Mouse (Mus musculus): ENCODE data around the gene Tmem19. TPM values are rescaled to one million over a fixed set of nuclear protein-coding genes. Genes with fewer than 3 reads are reported as not detected.
"Not testable (repeated sequence)": the region's sequence is repeated elsewhere in the genome, so short reads cannot be mapped to it uniquely, and the experiment has no call there.

Gene Tmem19
- total RNA-seq, 2 experiments from 2014 or later, result 49.8 to 52.0 TPM

DNA sequence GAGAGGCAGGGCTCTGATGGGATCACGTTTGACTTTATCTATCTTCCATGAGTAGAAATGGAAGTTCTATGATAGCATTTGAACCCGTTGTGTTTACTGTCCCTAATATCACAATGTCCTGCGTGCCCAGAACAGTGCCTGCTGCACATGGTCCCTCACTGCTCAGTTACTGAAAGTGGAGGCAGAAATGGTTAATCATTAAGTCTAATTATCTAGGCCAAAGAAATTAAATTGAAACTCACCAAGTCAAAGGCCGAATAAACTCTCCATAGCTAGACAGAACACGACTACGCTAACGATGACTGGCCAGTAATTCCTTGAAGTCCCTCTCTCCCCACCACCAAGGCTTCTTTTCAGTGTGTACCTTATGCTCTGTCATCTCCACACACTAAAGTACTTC is 12.8 kb downstream of the Tmem19 start:
- no peak for DNase-seq (ENCODE audit: low spot score in 2 of 2)

DNA sequence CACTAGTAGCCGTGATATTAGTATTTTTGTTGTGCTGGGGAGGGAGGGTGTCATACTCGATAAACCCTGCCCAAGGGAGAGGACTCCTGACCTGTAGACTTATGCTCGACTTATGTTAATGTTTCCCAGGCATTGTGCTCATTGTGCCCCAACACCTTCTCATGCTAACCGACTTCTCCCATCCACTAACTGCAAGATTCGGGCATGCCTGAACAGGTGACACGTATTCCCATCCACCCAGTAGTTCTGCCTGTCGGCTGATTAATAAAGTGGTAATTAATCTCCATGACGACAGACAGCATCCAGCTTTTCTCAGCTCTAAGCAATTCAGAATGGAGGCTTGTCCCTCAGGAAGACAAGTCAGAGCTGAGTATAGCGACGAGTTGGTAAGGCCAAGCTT is 13.3 kb downstream of the Tmem19 start:
- no peak for DNase-seq (ENCODE audit: low spot score in 2 of 2)

DNA sequence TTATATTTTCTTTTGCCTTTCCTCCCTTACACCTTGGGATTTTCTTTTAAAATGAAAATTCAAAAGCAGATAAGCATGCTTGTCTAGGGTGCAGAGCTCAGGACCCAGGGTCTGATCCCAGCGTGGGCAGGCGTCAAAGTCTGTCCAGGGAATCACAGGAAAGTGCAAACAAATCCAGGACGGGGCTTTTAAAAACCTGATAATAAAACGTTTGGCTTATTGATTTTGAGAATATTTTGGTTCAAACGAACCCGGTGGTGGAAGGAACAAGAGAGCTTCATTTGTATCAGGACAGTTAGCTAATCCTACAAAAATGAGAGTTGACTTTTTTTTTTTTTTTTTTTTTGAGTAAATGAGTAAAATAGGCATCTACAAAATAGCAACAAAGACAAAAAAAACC is 14.2 kb downstream of the Tmem19 start:
- no peak for DNase-seq (ENCODE audit: low spot score in 2 of 2)

DNA sequence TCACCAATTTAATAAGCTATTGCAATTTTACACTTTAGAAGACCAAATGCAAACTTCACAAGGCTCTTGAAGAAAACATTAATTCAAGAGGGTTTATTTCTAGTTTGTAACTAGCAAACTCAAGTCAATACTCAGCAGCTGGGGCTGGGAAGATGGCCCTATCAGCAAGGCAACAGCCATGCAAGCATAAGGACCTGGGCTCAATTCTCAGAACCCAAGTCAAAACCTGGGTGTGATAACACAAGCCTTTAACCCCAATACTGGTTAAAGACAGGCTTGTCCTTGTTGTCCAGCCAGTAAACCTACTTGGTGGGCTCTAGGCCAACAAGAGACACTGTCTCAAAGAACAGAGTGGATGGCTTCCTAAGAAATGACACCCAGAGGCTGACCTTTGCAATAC is 15.9 kb downstream of the Tmem19 start:
- DNase-seq (ENCODE audit: low spot score in 2 of 2), result no peak

DNA sequence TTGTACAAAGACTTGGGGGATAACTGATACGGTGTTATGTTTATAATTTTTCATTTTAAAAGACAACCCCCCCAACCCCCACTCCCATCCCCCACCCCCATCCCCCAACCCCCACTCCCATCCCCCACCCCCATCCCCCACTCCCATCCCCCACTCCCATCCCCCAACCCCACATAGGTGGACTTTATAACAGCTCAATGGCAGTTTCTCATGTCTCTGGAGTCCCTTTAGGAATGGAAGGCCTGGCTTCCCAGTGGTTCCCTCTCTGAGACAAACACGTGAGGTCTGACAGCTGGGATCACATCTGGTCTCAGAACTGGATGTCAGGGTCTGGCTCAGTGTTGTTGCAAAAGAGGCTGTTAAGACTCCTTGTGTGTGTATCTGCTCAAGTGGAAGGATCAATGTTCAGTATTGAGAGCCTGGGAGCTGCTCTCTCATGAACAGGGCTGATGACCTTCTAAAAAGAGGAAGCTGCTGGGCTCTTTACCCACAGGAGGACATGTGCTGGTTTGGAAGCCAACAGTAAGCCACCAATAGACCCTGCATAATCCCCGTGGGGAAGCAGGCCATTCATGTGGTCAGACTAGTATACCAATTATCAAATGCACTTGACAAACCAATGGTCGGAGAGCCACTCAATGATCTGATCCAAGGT is 19.4 kb downstream of the Tmem19 start:
- no peak for DNase-seq (ENCODE audit: low spot score in 2 of 2)

DNA sequence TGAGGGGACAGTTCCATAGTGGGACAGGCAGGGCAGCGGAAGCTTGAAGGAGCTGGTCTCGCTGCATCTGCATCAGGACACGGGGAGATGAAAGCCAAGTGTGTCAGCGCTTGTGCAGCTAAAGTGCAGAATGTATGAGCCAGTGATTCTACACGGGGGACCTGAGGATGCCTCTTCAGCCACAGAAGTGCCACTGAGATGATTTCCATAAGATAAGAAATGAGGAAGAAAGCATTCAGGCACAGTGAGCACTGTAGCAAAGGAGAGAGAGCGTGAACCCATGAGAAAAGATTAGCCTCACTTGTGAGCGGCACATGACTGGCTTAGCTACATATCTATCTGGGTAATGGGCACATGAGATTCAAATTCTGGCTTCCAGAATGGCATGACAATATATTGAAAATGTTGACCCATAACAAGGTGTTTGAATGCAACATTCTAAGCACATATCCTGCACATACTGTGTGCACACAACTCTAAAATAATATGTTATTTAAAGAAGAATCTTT is 22.4 kb downstream of the Tmem19 start:
- no peak for DNase-seq (ENCODE audit: low spot score in 2 of 2)

DNA sequence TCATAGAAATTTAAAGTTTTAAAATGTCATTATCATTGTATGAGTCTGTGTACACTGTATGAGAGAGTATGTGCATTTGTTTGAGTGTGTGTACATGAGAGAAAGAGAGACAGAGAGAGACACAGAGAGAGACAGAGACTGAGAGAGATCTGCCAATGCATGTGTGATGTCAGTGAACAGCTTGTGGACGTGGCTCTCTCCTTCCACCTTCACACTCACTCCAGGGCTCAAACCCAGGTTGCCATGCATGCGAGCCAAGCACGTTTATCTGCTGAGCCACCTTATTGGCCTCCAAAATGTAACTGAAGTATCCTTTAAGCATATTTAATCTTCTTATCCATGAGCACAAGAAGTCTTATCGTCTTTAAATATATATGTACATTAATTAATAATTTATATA is 25.4 kb downstream of the Tmem19 start:
- no peak for DNase-seq (ENCODE audit: low spot score in 2 of 2)

DNA sequence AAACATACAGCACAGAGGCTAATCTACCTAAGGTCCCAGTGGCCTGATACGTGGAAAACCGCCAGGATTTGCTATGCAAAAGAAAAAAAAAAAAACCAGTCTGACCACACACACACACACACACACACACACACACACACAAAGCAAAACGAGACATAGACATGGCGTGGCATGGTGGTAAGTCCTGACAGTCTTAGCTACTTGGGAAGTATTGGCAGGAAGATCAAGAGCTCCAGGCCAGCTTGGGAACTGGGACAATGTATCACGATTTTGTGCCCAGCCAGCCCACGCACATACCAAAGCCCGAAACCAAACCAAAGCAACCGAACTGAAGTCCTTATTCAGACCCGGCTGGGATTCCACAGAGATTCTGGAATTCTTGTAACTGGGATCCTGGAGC is 28.8 kb downstream of the Tmem19 start:
- no peak for DNase-seq (ENCODE audit: low spot score in 2 of 2)

DNA sequence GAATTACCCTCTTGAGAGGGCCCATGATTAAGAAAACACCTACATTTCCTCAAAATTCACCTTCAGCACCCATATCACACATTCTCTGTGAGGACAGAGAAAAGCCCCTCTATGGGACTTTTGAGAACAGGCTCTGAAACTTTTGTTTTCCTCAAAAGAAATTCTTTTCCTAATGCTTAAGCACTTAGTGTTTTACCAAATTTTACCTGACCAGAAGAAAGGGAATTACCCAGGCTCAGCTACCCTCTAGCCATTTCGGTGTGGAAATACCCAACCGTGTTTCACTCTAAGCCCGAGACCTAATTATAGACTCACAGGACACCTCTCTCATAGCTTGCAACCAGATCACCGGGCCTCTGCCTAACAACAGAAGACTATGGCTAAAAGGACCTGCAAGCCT is 29.3 kb downstream of the Tmem19 start:
- no peak for DNase-seq (ENCODE audit: low spot score in 2 of 2)

DNA sequence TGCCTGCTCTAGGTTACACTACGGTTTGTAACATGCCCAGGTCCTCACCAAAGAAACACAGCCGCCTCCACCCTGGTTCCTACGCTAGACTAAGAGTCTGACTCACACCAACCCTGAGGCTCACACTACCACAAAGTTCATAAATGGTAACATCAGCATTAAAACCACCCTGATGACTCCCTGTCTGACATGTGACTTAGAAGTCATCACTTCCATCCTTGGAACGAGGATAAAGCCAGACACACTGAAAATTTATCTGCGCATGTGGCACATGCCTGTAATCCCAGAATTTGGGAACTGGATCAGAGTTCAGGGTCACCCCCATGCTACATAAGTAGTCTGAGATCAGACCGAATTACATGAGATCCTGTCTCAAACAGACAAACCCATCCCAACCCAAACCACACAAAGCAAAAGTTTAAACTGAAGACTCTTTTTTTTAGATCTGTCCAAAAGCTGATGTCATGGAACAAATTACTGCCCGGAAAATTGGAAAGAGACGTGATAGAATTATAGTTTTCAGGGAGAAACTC is 29.8 kb downstream of the Tmem19 start:
- DNase-seq (ENCODE audit: low spot score in 2 of 2), result no peak

DNA sequence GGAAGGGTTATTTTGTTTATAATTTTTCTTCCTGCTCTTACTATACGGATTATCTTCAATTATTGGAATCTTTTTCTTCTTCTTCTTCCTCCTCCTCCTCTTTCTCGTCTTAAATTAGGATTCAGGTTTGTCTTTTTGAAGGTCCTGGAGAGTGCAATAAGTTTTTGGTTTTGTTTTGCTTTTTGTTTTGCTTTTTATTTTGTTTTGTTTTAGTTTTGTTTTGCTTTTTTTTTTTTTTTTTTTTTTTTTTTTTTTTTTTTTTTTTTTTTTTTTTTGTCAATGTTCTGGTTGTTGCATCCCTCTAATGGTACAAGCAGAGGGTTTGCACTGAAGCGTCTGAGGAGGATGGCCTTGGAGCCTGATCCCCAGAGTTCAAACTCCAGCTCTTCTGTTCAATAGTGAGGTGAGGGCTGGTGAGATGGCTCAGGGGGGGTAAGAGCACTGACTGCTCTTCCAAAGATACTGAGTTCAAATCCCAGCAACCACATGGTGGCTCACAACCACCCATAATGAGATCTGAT is 33.2 kb downstream of the Tmem19 start:
- no peak for DNase-seq (ENCODE audit: low spot score in 2 of 2)

DNA sequence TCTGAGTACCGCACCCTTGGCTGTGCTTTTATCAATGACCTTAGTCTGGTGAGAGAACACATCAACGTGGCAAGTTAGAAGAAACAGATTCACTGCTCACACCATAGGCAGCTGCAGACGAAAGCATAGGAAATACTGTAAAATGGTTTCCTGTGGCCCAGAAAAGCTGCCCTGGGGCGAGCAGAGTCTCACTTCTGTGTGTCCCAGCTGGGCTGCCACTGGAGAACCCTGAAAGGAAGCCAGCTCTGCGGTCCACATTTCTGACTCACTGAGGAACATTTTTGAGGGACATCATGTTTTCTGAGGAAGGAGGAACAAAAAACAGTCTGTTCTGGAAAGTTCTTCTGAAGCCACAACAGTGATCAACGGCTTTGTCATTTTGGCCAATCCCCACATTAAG is 33.8 kb downstream of the Tmem19 start:
- DNase-seq (ENCODE audit: low spot score in 2 of 2), result no peak

DNA sequence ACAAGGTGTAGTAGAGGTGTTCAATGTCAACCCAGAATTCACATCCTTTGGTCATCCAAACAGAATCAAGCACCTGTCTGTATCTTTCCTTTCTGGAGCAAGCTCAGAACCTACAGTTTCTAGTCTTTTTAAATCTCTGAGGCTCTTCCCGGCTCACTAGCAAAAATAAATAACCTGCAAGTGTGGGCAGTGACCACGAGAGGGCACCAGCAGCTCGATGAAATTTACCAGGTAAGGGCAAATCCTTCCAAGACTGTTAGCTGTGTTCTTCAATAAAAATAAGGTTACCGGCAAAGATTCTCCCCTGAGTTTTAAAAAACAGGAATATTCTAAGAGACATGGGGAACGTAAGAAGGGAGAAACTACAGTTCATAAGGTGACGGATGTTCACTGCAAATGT is 39.0 kb downstream of the Tmem19 start:
- peak; percentile 75 to 81 for DNase-seq (ENCODE audit: low spot score in 2 of 2)

DNA sequence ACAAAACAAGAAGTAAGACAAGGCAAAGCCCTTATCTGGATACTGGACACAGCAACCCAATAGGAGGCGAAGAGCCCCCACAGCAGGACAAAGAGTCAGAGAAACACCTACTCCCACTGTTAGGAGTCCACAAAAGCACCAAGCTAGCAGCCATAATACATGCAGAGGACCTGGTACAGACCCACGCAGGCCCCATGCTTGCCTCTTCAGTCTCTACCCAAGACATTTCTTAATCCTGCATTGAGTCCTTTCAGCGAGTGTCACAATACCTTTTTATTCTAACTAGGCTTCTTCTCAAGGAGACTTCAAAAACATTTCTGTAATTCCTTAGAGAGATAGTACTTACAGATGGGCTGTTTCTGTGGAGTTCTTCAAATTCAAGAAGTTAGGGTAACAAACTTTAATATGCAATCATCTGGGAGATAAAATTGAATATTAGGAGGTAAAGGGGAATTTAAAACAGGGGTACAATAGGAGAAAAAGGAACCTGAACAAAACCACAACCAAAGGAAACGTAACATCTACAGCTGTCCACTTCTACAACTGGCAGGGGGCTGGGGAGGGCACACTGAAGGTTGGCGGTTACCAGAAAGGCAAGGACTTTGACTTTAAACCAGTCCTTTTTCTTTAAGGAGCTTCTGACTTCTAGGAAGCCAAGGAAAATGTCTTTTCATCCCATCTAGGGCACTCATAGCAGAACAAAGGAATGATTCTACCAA is 40.8 kb downstream of the Tmem19 start:
- DNase-seq (ENCODE audit: low spot score in 2 of 2), result no peak

DNA sequence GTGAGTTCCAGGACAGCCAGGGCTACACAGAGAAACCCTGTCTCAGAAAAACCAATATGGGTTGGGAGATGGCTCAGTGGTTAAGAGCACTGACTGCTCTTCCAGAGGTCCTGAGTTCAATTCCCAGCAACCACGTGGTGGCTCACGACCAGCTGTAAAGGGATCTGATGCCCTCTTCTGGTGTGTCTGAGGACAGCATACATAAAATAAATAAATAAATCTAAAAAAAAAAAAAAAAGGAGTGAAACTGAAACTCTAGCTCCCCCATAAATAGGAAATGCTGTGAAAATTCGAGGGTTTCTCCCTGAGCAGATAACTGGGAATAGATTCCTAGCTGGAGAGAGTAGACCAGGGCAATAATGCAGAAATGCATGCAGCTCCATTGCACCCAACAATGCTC is 43.9 kb downstream of the Tmem19 start:
- not testable (repeated sequence) for DNase-seq (ENCODE audit: low spot score in 2 of 2)

DNA sequence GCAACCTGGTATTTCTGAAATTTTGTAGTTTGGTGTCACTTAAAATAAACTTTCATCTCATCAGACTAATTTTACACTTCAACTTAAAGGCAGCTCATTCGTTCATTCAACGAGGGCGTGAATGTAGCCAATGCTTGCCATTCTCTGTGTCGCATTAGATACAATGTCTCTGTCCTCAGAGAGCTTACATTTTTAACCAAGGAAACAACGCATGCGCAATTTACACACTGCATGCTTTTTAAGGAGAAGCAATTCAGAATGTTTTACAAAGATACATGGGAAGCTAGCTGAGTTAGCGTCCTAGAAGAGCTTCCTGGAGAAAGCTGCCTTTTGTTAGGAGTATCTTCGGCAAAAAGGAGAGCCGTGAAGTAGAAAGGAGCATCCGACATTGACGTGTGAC is 46.0 kb downstream of the Tmem19 start:
- no peak for DNase-seq (ENCODE audit: low spot score in 2 of 2)

DNA sequence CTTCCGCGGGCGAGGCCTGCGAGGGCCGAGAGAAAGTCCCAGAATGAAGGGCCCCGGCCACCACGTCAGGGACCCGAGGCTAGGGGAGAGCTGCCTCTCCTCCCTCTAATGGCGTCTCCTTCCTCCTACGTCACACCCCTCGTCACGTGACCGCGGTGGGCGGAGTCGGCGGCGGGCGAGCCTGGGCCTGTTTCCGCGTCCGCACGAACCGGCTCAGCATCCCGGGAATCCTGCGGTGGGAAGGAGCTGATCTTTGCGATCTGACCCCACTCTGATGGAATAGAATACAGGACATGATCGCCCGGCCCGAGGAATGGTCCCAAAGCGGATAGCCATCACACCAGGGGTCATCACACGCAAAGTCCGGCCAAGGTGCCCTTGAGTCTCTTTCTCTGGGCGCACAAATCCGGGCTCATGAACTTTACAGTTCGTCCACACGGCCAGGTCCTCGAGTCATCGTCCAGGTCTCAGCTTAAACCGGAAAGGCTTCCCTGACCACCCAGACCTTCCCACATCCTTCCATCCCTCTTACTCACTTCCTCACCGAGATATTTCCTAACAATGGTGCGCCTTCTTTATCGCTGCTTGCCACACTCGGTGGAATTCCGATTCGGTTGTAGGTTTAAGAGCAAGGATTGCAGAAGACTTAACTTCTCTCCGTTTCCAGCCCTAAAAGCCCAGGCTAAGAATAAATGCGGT is 46.7 kb downstream of the Tmem19 start, which contains the start of gene Rab21:
Gene Rab21, minus strand, starts transcription at position 122 of the 699 bp plus-strand sequence.
- DNase-seq (ENCODE audit: low spot score in 2 of 2), result peak; percentile 99

DNA sequence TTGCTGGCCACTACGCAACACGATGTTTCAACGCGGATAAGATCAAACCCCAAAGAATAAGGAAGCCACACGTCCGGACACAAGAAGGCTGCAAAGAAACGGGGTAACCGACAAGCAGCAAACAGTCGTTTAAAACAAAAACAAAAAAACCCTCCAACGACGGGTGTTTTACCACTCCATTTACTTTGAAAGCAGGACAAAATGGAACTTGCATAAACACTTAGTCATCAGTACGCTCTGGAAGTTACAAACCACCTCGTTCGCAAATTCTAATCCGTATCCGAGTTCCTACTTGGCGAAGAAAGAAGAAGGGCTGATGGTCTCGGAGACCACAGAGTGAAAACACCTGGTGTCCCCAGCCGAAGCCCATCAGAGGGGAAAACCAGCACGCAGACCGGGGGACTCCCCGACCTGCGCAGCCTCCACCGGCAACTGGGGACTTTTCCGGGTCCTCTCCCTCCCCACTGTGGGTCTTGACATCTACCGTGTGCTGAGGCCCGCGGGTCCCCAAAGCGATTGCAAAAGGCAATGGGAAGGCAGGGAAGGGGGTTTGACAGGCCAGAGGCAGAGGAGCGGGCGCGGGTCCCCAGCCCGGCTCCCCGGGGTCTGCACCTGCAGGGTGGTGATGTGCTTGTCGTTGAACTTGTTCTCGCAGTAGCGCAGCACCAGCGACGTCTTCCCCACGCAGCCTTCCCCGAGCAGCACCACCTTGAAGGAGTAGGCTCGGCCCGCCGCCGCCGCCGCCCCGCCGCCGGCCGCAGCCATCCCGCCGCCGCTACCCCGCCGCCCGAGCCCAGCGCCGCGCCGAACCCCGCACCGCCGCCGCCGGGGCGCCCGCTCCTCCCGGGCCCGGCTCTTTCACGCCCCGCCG is 47.5 kb downstream of the Tmem19 start:
- DNase-seq (ENCODE audit: low spot score in 2 of 2), result no peak

DNA sequence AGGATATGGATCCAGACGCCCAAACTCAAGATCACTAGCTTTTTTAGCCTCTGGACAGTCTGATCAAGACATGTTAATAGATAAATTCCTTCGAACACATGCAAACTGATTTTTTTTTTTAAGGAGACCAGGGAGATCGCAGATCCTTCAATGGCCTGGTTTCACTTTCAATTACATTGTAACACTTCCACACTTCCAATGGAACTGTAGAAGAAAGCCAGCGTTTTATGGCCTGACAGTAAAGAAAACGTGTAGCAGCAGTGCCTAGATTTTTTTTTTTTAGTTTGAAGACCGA is 48.1 kb downstream of the Tmem19 start:
- DNase-seq (ENCODE audit: low spot score in 2 of 2), result no peak

DNA sequence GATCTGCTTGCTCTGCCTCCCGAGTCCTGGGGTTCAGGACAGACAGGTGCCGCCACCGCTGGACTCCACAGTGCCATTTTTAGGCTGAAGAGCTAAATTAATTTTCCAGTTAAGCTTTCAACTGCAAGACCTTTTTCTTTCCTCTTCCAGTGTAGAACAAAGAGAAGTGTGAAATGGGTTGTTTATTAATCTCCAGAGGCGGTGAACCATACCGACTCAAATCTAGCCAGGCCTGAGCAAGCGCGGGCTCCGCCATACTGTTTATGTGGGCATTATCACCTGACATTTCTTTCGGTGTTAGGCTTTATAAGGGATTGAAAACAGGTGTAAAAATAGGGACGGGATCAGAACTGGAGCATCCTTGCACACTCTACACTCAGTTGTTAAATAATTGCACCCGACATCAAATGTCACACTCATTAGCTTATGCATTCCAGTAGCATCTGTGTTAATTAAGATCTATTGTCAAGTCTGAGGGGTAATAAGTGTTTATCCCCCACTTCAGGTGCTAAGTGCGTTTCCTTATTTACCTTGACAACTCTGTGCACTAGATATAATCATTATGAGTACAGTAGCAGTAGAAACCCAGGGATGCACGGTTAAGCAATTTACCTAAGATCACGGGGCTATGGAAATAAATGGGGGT is 48.5 kb downstream of the Tmem19 start:
- DNase-seq (ENCODE audit: low spot score in 2 of 2), result no peak
